Mouse (Mus musculus) CH12.LX (cell line): ENCODE results near the gene Sema7a. TPM values are rescaled to one million over a fixed set of nuclear protein-coding genes. Genes with fewer than 3 reads are reported as not detected.
A peak's percentile ranks its signal among the peaks of the same experiment; 100 is the strongest.

Source experiments
- DNase-seq: peaks from one replicate; pipeline ENCODE4 v3.0.0-alpha.2; 2013; ENCODE audit errors: extremely low read depth
- H3K27ac ChIP-seq: 2 replicates; pipeline ENCODE4 v1.5.1; 2012; ENCODE audit warnings: low read depth, mild to moderate bottlenecking, control low read depth, moderate library complexity; ENCODE audit not compliant: insufficient read depth
- H3K27me3 ChIP-seq: replicated peaks from 2 replicates; pipeline ENCODE3; 2012; ENCODE audit warnings: inconsistent platforms
- H3K36me3 ChIP-seq, 2 experiments: replicated peaks in 1 of 2; 2 replicates each; pipeline versions ENCODE3 to v1.6.1; 2012; ENCODE audit warnings: inconsistent platforms in 1 of 2, low read length in 1 of 2, mild to moderate bottlenecking in 1 of 2, mixed read lengths in 1 of 2, moderate library complexity in 1 of 2; ENCODE audit not compliant: control insufficient read depth in 1 of 2, insufficient read depth in 1 of 2
- H3K4me1 ChIP-seq, 2 experiments: 2 replicates each; pipeline ENCODE4 v1.6.1; 2012; ENCODE audit warnings: inconsistent platforms in 1 of 2, moderate library complexity in 1 of 2; ENCODE audit not compliant: insufficient read depth in 2 of 2, control insufficient read depth in 1 of 2
- H3K4me2 ChIP-seq: 2 replicates; pipeline ENCODE4 v1.6.1; 2012; ENCODE audit warnings: low read depth, mild to moderate bottlenecking, control low read depth; ENCODE audit not compliant: poor library complexity, insufficient read depth, severe bottlenecking
- H3K4me3 ChIP-seq, 3 experiments: fragments of 150-350 bp in 1 of 3; sonication (generic) in 1 of 3; replicated peaks in 1 of 3; 2 replicates each; pipeline versions ENCODE3 to v1.5.1; 2011 to 2012; ENCODE audit warnings: low read depth in 2 of 3, low read length in 2 of 3, mild to moderate bottlenecking in 2 of 3, moderate library complexity in 2 of 3, control low read depth in 1 of 3, improper control_type of control experiment in 1 of 3, inconsistent platforms in 1 of 3, mixed read lengths in 1 of 3; ENCODE audit not compliant: poor library complexity in 1 of 3
- H3K79me2 ChIP-seq: replicated peaks from 2 replicates; pipeline ENCODE4 v1.6.1; 2012; ENCODE audit warnings: mild to moderate bottlenecking, moderate library complexity; ENCODE audit not compliant: control insufficient read depth, poor library complexity, insufficient read depth, severe bottlenecking; ENCODE audit errors: extremely low read depth
- H3K9ac ChIP-seq: 2 replicates; pipeline ENCODE4 v1.6.1; 2012; ENCODE audit warnings: low read depth, mild to moderate bottlenecking, control low read depth, moderate library complexity; ENCODE audit not compliant: insufficient read depth
- H3K9me3 ChIP-seq: replicated peaks from 2 replicates; pipeline ENCODE3; 2012; ENCODE audit warnings: low read length, inconsistent platforms, mixed read lengths
- CHD1 ChIP-seq: IDR thresholded peaks from 2 replicates; pipeline ENCODE4 v1.6.1; 2012; ENCODE audit warnings: low read depth, low read length, improper control_type of control experiment, inconsistent platforms
- CHD2 ChIP-seq: IDR thresholded peaks from 2 replicates; pipeline ENCODE4 v1.6.1; 2011; ENCODE audit warnings: low read length, improper control_type of control experiment
- CTCF ChIP-seq, 2 experiments: IDR thresholded peaks in 1 of 2; conservative IDR thresholded peaks in 1 of 2; 2 replicates each; pipeline ENCODE4 v1.5.1; 2011 to 2012; ENCODE audit warnings: low read depth in 2 of 2, low read length in 2 of 2, improper control_type of control experiment in 1 of 2, inconsistent platforms in 1 of 2, mild to moderate bottlenecking in 1 of 2, moderate library complexity in 1 of 2
- E2F4 ChIP-seq: IDR thresholded peaks from 2 replicates; pipeline ENCODE4 v1.6.1; 2011; ENCODE audit warnings: low read depth, low read length, improper control_type of control experiment; ENCODE audit not compliant: insufficient replicate concordance
- ELF1 ChIP-seq: IDR thresholded peaks from 2 replicates; pipeline ENCODE4 v1.6.1; 2014; ENCODE audit warnings: low read depth, mild to moderate bottlenecking, inconsistent platforms, low read length, improper control_type of control experiment
- EP300 ChIP-seq: IDR thresholded peaks from 2 replicates; pipeline ENCODE4 v1.6.1; 2011; ENCODE audit warnings: low read length, improper control_type of control experiment
- ETS1 ChIP-seq: conservative IDR thresholded peaks from 2 replicates; pipeline ENCODE4 v1.6.1; 2012; ENCODE audit warnings: low read depth, mild to moderate bottlenecking, inconsistent platforms, low read length, improper control_type of control experiment, moderate library complexity
- GABPA ChIP-seq: IDR thresholded peaks from 2 replicates; pipeline ENCODE4 v1.6.1; 2012; ENCODE audit warnings: low read depth, low read length, improper control_type of control experiment, inconsistent platforms; ENCODE audit not compliant: insufficient replicate concordance
- HCFC1 ChIP-seq: IDR thresholded peaks from 2 replicates; pipeline ENCODE4 v1.6.1; 2012; ENCODE audit warnings: low read depth, mild to moderate bottlenecking, inconsistent platforms, low read length, improper control_type of control experiment
- IRF4 ChIP-seq: IDR thresholded peaks from 2 replicates; pipeline ENCODE4 v1.6.1; 2014; ENCODE audit warnings: low read depth, mild to moderate bottlenecking, inconsistent platforms, low read length, improper control_type of control experiment
- JUN ChIP-seq: IDR thresholded peaks from 2 replicates; pipeline ENCODE4 v1.6.1; 2011; ENCODE audit warnings: low read depth, mild to moderate bottlenecking, low read length, improper control_type of control experiment, moderate library complexity; ENCODE audit not compliant: insufficient read depth
- JUND ChIP-seq: conservative IDR thresholded peaks from 2 replicates; pipeline ENCODE4 v1.6.1; 2011; ENCODE audit warnings: low read depth, low read length, improper control_type of control experiment
- KAT2A ChIP-seq: IDR thresholded peaks from 2 replicates; pipeline ENCODE4 v1.6.1; 2012; ENCODE audit warnings: low read length, improper control_type of control experiment, inconsistent platforms; ENCODE audit not compliant: insufficient replicate concordance
- MAFK ChIP-seq: IDR thresholded peaks from 2 replicates; pipeline ENCODE4 v1.6.1; 2011; ENCODE audit warnings: low read length, improper control_type of control experiment; ENCODE audit not compliant: insufficient replicate concordance
- MAX ChIP-seq: IDR thresholded peaks from 2 replicates; pipeline ENCODE4 v1.6.1; 2011; ENCODE audit warnings: low read length, improper control_type of control experiment
- MAZ ChIP-seq: IDR thresholded peaks from 2 replicates; pipeline ENCODE4 v1.6.1; 2012; ENCODE audit warnings: low read depth, mild to moderate bottlenecking, inconsistent platforms, low read length, improper control_type of control experiment, moderate library complexity
- MEF2A ChIP-seq: IDR thresholded peaks from 2 replicates; pipeline ENCODE4 v1.6.1; 2014; ENCODE audit warnings: low read depth, mild to moderate bottlenecking, inconsistent platforms, low read length, improper control_type of control experiment, borderline replicate concordance
- MXI1 ChIP-seq: IDR thresholded peaks from 2 replicates; pipeline ENCODE4 v1.6.1; 2011; ENCODE audit warnings: mild to moderate bottlenecking, low read depth, low read length, improper control_type of control experiment
- MYC ChIP-seq: IDR thresholded peaks from 2 replicates; pipeline ENCODE4 v1.6.1; 2011; ENCODE audit warnings: low read depth, mild to moderate bottlenecking, improper control_type of control experiment, low read length
- NELFE ChIP-seq: IDR thresholded peaks from 2 replicates; pipeline ENCODE4 v1.6.1; 2011; ENCODE audit warnings: low read depth, low read length, improper control_type of control experiment
- NRF1 ChIP-seq: IDR thresholded peaks from 2 replicates; pipeline ENCODE4 v1.6.1; 2014; ENCODE audit warnings: low read depth, mild to moderate bottlenecking, inconsistent platforms, low read length, improper control_type of control experiment, moderate library complexity
- PAX5 ChIP-seq: IDR thresholded peaks from 2 replicates; pipeline ENCODE4 v1.6.1; 2012; ENCODE audit warnings: low read length, inconsistent platforms, mixed read lengths
- POLR2A ChIP-seq: IDR thresholded peaks from 2 replicates; pipeline ENCODE4 v1.6.1; 2011; ENCODE audit warnings: low read depth, mild to moderate bottlenecking, improper control_type of control experiment, low read length
- RAD21 ChIP-seq: IDR thresholded peaks from 2 replicates; pipeline ENCODE4 v1.6.1; 2011; ENCODE audit warnings: low read depth, mild to moderate bottlenecking, low read length, improper control_type of control experiment, moderate library complexity
- RCOR1 ChIP-seq: conservative IDR thresholded peaks from 2 replicates; pipeline ENCODE4 v1.6.1; 2012; ENCODE audit warnings: low read depth, mild to moderate bottlenecking, inconsistent platforms, low read length, improper control_type of control experiment
- SIN3A ChIP-seq: IDR thresholded peaks from 2 replicates; pipeline ENCODE4 v1.6.1; 2012; ENCODE audit warnings: low read length, improper control_type of control experiment, inconsistent platforms
- SMC3 ChIP-seq: IDR thresholded peaks from 2 replicates; pipeline ENCODE4 v1.6.1; 2011; ENCODE audit warnings: low read depth, low read length, improper control_type of control experiment
- TBP ChIP-seq: conservative IDR thresholded peaks from 2 replicates; pipeline ENCODE4 v1.6.1; 2011; ENCODE audit warnings: low read depth, low read length, improper control_type of control experiment
- UBTF ChIP-seq: IDR thresholded peaks from 2 replicates; pipeline ENCODE4 v1.6.1; 2012; ENCODE audit warnings: low read depth, mild to moderate bottlenecking, inconsistent platforms, low read length, improper control_type of control experiment, moderate library complexity
- USF1 ChIP-seq: IDR thresholded peaks from 2 replicates; pipeline ENCODE4 v1.6.1; 2014; ENCODE audit warnings: low read depth, mild to moderate bottlenecking, inconsistent platforms, low read length, improper control_type of control experiment
- USF2 ChIP-seq: conservative IDR thresholded peaks from 2 replicates; pipeline ENCODE4 v1.6.1; 2011; ENCODE audit warnings: low read depth, low read length, improper control_type of control experiment
- ZC3H11A ChIP-seq: IDR thresholded peaks from 2 replicates; pipeline ENCODE4 v1.6.1; 2012; ENCODE audit warnings: low read depth, mild to moderate bottlenecking, inconsistent platforms, low read length, improper control_type of control experiment
- ZKSCAN1 ChIP-seq: IDR thresholded peaks from 2 replicates; pipeline ENCODE4 v1.6.1; 2012; ENCODE audit warnings: low read depth, inconsistent platforms, low read length, improper control_type of control experiment, borderline replicate concordance
- ZMIZ1 ChIP-seq: IDR thresholded peaks from 2 replicates; pipeline ENCODE4 v1.6.1; 2012; ENCODE audit warnings: low read depth, mild to moderate bottlenecking, inconsistent platforms, low read length, improper control_type of control experiment
- ZNF384 ChIP-seq: IDR thresholded peaks from 2 replicates; pipeline ENCODE4 v1.6.1; 2012; ENCODE audit warnings: low read depth, low read length, improper control_type of control experiment, inconsistent platforms
- dilution Hi-C: fragments of 300-500 bp; cut with MboI; formaldehyde crosslinking; loops from 2 replicates; pipeline ENCODE4 v1.14.3; 2020; ENCODE audit warnings: low sequenced_read_pairs; ENCODE audit not compliant: extremely low pct_unique_long_range_greater_than_20kb, extremely low pct_ligation_motif_present
- in situ Hi-C: fragments of 300-500 bp; cut with MboI; formaldehyde crosslinking; loops from 3 replicates; pipeline ENCODE4 v1.14.3; 2019; ENCODE audit warnings: low sequenced_read_pairs, low pct_ligation_motif_present, low pct_unique_long_range_greater_than_20kb, mixed read lengths
- polyA plus RNA-seq: library from polyadenylated mRNA; unstranded; fragments of >175 nt; gene quantifications from 2 replicates; pipeline ENCODE4 v1.2.1, GENCODE M21; 2012; ENCODE audit warnings: low read depth; ENCODE audit not compliant: insufficient read length
- total RNA-seq, 2 experiments: library from RNA; depleted of rRNA; stranded (reverse); fragments of 300-350 nt in 1 of 2; fragments of >200 nt in 1 of 2; gene quantifications; 2 replicates each; pipeline ENCODE4 v1.2.3; 2012 to 2014

The Sema7a gene
- total and polyA plus RNA-seq, 3 experiments: 88.6 to 181 (median 89.4) TPM

- peak; percentile 23; the same call in 1 of the 2 replicates for TF ChIP-seq UBTF
- no peak for TF ChIP-seq PAX5
- TF ChIP-seq NELFE: no peak
- no peak for TF ChIP-seq E2F4
- no peak for TF ChIP-seq SMC3
- TF ChIP-seq HCFC1: no peak
- TF ChIP-seq MAFK: no peak; the same call in 1 of the 2 replicates
- no peak for TF ChIP-seq ZC3H11A
- TF ChIP-seq ZKSCAN1: no peak
- TF ChIP-seq MYC: no peak
- TF ChIP-seq RCOR1: no peak
- TF ChIP-seq JUN: peak; percentile 51; the same call in 1 of the 2 replicates
- 0 out of 2 replicates have a peak, but pooled peaks have one; percentile 10 for TF ChIP-seq TBP
- TF ChIP-seq ZNF384: no peak
Observed at GRCm38 (mm10) chr9:57943067-57943466, 3.2 kb downstream of the Sema7a start (continued).

GRCm38 (mm10) chr9:57944572-57944971, 4.7 kb downstream of the Sema7a start:
- Histone ChIP-seq H3K36me3 (peaks cover 60 to 78% of the 10 kb centered on the region in 2 experiments), H3K9ac (peak overlapping the region; percentile 89), H3K4me2 (peak overlapping the region; percentile 95), H3K79me2 (peaks cover 99% of the 10 kb centered on the region), H3K27me3 (no peaks in the 10 kb centered on the region), H3K27ac (peak overlapping the region; percentile 96), H3K4me1 (peaks cover 32 to 63% of the 10 kb centered on the region in 2 experiments), H3K9me3 (no peaks in the 10 kb centered on the region), H3K4me3 (peak overlapping the region; percentile 94 to 100 (median 99))
- dilution Hi-C loops: no loop called here
- in situ Hi-C loops: no loop called here
- peak; percentile 87 for DNase-seq
- TF ChIP-seq HCFC1: no peak
- no peak for TF ChIP-seq TBP
- peak; percentile 8; the same call in 1 of the 2 replicates for TF ChIP-seq ELF1
- no peak for TF ChIP-seq ZKSCAN1
- TF ChIP-seq POLR2A: no peak
- no peak for TF ChIP-seq NRF1
- TF ChIP-seq GABPA: no peak
- TF ChIP-seq MXI1: no peak; the same call in 1 of the 2 replicates
- peak; percentile 77 for TF ChIP-seq SIN3A
- peak; percentile 92 for TF ChIP-seq MYC
- peak; percentile 18; the same call in 1 of the 2 replicates for TF ChIP-seq IRF4
- no peak for TF ChIP-seq USF2
- TF ChIP-seq JUND: no peak
- TF ChIP-seq EP300: no peak
- TF ChIP-seq KAT2A: no peak
- no peak for TF ChIP-seq UBTF
- TF ChIP-seq MAZ: no peak
- TF ChIP-seq CHD2: no peak
- no peak for TF ChIP-seq JUN
- TF ChIP-seq NELFE: no peak
- TF ChIP-seq RCOR1: no peak
- TF ChIP-seq CTCF (conservative IDR thresholded peaks at IDR 0.05 in 1 of 2, IDR thresholded peaks at IDR 0.05 in 1 of 2; ENCODE audit: low read depth in 2 of 2, low read length in 2 of 2): peak; percentile 71 to 78
- no peak for TF ChIP-seq ZMIZ1
- TF ChIP-seq MAX: peak; percentile 65; the same call in 1 of the 2 replicates
- peak; percentile 57 for TF ChIP-seq RAD21
- TF ChIP-seq MEF2A: 0 out of 2 replicates have a peak, but pooled peaks have one; percentile 10
- TF ChIP-seq ETS1: peak; percentile 27; the same call in 1 of the 2 replicates
- TF ChIP-seq SMC3: peak; percentile 75
- no peak for TF ChIP-seq MAFK
- no peak for TF ChIP-seq ZNF384
- no peak for TF ChIP-seq CHD1
- no peak for TF ChIP-seq USF1
- TF ChIP-seq E2F4: no peak
- TF ChIP-seq PAX5: no peak
